Mouse (Mus musculus): ENCODE data around the gene Galm. TPM values are rescaled to one million over a fixed set of nuclear protein-coding genes. Genes with fewer than 3 reads are reported as not detected.

Galm gene
- 1 to 10 TPM; 4.2 to 5.3 TPM for total RNA-seq (2021)
- long read RNA-seq, experiment 1, partial matches to known transcripts, result 0 of 2 reads
- long read RNA-seq, experiment 1, other reads (novel, unspliced or antisense), result 0 of 2 reads
- long read RNA-seq, experiment 2, transcript Galm-201 (7 exons, 2,314 nt), result major isoform, 5 of 6 reads
- long read RNA-seq, experiment 2, partial matches to known transcripts, result 0 of 6 reads
- long read RNA-seq, experiment 2, other reads (novel, unspliced or antisense), result 1 of 6 reads

DNA sequence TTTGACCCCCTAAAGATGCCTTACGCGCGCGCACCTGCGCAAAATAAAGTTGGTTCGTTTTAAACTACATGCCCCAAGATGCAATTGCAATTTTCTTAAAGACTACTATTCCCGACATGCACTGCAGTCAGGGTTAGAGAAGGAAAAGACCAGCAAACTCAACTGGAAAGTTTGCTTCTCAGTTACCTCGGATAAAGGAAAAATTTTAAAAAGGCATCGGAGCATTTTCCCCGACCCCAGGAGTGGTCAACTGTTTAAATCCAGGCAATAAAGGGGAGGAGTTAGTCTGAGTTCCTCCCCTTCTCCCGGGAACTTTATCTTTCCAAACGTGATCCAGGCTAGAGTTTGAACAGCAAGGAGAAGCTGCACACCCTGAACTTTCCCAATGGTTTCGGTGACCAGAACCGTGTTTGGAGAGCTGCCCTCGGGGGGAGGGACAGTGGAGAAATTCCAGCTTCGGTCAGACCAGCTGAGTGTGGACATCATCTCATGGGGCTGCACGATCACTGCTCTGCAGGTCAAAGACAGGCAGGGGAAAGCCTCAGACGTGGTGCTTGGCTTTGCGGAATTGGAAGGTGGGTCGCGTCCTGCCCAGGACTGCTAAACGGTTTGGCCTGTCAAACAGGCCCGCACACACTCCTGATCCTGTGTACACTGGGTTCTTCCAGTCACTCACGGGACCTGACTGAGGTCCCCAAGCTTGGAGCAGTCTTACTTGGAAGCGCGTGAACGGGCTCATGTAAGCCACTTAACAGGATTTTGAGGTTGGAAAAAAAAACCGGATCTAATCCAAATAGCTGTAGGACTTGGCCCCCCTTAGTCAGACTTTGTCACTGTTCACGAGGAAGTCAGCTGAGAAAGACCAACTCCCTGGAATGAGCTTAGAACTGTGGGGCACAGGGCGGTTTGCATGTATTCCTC lies at the start of gene Galm:
Galm (plus strand) TSS at position 141 of the 921 bp plus-strand sequence.
- DNase-seq (ENCODE audit: low spot score in 2 of 2), result peak; percentile 32 to 62

GRCm38 (mm10) chr17:80078726-80079125 lies 48.5 kb upstream of the Galm start:
- no peak for DNase-seq (ENCODE audit: low spot score in 2 of 2)

- DNase-seq (ENCODE audit: low spot score in 2 of 2), result no peak
Observed at GRCm38 (mm10) chr17:80083223-80083622, 44.0 kb upstream of the Galm start.

GRCm38 (mm10) chr17:80084424-80084823 lies 42.8 kb upstream of the Galm start:
- no peak for DNase-seq (ENCODE audit: low spot score in 2 of 2)

GRCm38 (mm10) chr17:80086591-80086990 lies 40.7 kb upstream of the Galm start:
- DNase-seq (ENCODE audit: low spot score in 2 of 2), result no peak

GRCm38 (mm10) chr17:80088168-80088567 lies 39.1 kb upstream of the Galm start:
- no peak for DNase-seq (ENCODE audit: low spot score in 2 of 2)

GRCm38 (mm10) chr17:80090551-80090950 lies 36.7 kb upstream of the Galm start:
- DNase-seq (ENCODE audit: low spot score in 2 of 2), result no peak

GRCm38 (mm10) chr17:80091879-80092549 lies 35.3 kb upstream of the Galm start:
- DNase-seq (ENCODE audit: low spot score in 2 of 2), result no peak

DNA sequence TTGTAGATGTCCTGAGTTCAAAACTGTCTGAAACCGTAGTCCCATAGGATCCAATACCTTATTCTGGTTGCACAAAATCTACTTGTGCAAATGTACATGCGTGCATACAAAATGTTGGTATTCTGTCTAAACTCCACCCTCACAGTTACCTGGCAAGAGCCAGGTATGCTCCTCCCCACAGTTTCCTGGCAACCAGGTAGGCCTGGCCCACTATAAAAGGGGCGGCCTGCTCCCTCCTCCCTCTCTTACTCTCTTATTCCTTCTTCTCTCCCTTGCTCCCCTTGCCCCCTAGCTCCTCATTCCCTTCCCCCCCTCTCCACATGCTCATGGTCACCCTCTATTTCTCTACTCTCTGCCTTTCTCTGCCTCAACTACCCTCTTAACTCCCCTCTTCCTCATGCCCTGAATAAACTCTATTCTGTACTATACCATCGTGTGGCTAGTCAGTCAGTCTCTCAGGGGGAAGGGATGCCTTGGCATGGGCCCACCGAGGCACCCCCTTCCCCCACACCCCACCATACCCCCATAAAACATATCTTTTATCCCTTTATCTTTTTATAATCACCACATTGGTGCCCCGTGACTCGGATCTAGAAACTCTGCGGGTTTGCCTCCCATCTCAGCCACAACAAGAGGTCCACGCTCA lies 31.9 kb upstream of the Galm start:
- no peak for DNase-seq (ENCODE audit: low spot score in 2 of 2)

DNA sequence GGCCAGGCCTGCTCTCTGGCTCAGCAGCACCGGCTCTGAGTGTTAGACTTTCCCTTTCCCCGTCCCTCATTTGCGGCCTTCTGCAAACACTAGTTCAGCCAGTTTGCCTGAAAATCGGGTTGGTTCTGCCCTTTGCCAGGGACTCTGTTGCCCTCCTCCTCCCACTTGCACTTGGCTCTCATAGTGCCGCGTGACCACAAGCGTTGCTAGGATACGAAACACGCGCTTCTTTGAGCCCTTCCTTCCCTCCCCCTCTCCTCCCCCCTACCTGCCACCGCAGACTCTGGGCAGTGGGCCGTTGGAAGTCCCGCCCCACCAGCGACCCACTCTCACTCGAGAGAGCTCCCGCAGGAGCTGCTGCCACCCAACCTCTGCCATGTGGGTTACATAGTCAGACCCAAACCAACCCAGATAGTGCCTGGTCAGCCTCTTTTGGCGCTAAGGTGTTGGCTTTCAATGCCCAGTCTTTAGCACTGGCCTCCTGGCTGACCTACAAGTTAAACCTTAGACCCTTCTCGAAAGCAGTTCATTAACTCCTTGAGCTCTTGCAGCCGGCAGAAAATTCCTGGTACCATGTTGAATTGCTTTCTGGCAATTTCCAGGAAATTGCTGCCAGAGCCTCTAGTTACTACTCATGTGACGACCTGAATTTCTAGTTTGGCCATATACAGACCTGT lies 31.1 kb upstream of the Galm start:
- no peak for DNase-seq (ENCODE audit: low spot score in 2 of 2)

DNA sequence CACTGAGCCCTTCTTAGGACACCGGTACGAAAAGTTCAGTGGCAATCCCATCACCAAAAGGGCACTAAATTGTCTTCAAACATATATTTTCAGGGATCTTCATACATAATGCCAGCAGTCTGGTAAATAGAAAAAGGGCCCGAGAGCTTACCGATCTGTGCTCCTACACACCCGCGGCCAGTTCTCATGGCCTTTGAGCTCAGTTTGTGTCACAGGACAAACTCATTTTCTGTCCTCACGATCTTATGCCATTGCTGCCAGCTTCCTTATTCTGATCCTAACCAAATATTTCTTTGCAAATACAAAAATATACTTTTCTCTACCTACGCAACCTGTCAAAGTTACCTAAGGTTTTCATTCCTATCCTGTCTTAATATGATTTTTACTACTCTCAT lies 30.6 kb upstream of the Galm start:
- DNase-seq (ENCODE audit: low spot score in 2 of 2), result no peak

- no peak for DNase-seq (ENCODE audit: low spot score in 2 of 2)
Observed at GRCm38 (mm10) chr17:80097221-80097620, 30.1 kb upstream of the Galm start.

DNA sequence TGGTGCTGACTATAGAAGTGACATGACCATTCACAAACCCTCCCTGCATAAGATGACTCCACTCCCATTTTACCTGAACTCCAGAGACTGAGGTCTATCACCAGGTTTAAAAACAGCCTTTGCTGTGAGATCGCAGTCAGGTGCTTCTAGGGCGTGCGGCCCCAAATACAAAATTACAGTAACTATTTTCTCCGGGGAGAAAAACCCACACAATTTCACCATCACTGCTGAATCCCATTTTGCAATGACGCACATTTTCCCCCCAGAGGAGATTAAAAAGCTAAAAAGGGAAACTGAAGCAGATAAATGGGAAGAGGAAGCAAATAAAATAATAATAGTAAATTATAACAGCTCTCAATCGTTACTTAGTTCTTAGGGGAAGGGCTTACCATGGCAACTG lies 27.4 kb upstream of the Galm start:
- DNase-seq (ENCODE audit: low spot score in 2 of 2), result no peak

GRCm38 (mm10) chr17:80105348-80105978 lies 21.8 kb upstream of the Galm start:
- no peak for DNase-seq (ENCODE audit: low spot score in 2 of 2)

DNA sequence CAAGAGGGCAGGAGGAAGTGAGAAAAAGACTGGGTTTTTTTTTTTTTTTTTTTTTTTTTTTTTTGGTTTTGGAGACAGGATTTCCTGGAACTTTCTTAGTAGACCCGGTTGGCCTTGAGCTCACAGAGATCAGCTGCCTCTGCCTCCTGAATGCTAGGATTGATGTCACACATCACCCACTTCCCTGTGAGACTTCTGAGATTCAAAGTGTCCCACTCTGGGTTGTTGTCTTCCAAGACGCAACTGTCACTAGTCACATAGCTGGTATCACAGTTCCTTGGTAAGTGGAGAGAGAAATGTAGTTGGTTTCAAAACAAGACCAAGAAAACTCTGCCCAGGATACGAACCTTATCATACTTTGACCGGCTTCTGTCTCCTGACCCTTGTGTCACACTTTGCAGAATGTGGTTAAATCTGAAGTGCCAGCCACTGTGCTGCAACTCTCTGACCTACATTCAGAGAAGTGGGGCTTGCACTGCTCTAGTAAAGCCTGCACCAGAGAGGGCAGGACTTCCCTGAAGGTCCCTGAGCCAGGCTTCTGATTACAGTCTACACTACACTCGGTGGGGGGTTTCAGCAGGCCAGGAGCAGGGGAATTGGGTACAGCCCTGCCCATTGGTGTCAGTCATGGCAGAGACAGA lies 14.5 kb upstream of the Galm start:
- DNase-seq (ENCODE audit: low spot score in 2 of 2), result no peak

- no peak for DNase-seq (ENCODE audit: low spot score in 2 of 2)
Observed at GRCm38 (mm10) chr17:80113468-80113867, 13.8 kb upstream of the Galm start.

- DNase-seq (ENCODE audit: low spot score in 2 of 2), result no peak
Observed at GRCm38 (mm10) chr17:80120396-80120795, 6.9 kb upstream of the Galm start.

DNA sequence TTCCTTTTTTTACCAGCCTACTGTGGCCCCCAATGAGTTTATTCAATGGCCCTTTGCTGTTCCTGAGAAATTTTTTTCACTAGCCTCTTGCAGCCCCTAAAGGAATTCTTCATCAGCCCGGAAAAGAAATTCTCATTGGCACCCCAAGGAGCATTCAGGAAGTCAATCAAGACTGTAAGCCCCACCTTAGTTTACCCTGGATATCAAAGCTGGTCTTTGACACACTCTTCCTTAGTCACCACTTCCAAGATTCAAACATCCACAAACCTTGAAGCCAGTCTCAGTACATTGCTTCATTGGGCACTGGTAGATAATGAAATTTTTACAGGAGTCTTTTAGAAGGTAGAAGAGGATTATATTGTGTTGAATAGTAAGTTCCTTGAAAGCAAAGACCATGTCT lies 5.4 kb upstream of the Galm start:
- DNase-seq (ENCODE audit: low spot score in 2 of 2), result no peak

DNA sequence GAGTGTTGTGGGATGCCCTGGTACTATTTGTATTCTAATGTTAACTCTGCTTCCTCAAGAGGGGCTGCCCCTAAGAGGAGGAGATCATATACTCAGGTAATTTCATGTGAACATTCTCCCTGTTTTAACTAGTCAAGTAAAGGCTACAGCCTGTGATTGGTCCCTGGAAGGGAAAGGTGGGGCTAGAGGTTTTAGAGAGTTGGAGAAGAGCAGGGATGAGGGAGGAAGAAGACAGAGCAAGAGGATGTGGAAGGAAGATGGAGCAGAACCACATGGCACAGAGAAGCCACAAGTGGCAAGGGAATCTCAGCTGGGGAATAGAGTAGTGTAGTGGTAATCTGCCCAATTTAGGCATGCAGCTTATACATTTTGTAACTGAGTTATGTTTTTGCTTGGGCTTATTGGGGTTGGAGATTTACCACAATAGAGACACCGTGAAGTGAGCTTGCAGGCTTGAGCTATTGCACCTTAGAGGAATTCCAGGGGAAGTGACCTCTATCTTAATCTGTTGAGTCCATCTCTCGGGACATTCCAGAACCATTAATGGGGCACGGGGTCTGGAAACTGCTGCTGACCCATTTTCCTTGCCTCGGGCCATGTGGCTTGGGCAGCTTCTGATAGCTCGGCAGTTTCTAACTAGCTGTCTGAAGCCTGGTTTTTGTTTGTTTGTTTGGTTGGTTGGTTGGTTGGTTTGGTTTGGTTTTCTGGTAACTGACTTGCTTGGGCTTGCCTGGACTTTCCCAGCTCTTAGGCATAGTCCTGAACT lies 2.1 kb upstream of the Galm start:
- DNase-seq (ENCODE audit: low spot score in 2 of 2), result no peak
